Mouse (Mus musculus) lung, adult 2 months (tissue): ENCODE measurements around the gene Trim54.

Experiments used
- CTCF ChIP-seq: fragments of 200-500 bp; IDR thresholded peaks from 2 replicates; pipeline ENCODE4 v1.5.1; 2011; ENCODE audit warnings: mild to moderate bottlenecking, low read length, control low read depth; ENCODE audit not compliant: insufficient read depth
- POLR2A ChIP-seq: fragments of 200-500 bp; IDR thresholded peaks from 2 replicates; pipeline ENCODE4 v1.6.1; 2011; ENCODE audit warnings: low read depth, mild to moderate bottlenecking, control low read depth, low read length, borderline replicate concordance; ENCODE audit errors: extremely low read depth

GRCm38 (mm10) chr5:31080795-31081164, 35.7 kb upstream of the Trim54 start:
- TF ChIP-seq CTCF (no peak), POLR2A (no peak)
